10 mouse cellular contexts compared by ENCODE assay signal in the genomic region with DNA sequence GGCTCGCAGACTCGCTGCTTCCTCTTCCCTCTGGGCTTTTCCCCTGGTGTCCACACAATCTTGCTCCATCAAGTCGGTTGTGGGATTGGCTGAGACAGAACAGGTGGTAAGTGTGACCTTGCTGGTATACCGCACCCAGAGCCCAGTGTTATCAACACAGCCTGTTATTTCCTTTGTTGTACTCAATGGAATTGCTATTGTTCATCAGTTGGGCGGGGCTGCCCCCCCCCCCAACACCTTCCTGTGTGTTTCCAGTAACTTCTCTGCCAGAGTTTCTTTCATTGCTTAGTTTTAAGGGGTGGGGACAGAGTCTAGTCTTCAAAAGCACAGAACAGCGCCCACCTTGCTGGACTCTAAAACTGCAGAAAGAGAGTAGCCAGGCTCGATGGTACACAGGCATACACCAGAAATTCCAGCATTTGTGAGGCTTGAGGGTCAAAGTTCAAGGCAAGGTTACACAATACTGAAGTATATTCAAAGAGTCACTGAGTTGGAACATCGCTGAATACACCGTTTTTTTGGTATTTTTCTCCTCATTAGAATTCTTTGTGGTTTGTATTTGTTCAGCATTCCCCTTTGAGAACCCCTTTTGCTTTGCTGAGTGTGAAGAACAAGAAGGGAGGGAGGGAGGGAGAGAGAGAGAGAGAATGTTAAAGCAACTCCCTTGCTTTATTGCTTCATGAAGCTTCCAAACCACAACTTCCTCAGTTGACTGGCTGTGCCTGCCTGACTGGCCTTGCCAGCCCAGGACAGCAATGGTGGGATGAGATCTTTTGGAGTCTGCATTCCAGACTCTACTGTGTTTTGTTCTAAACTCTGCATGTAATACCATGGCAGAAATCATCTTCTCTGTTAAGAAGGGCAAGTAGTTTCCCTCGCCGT. TPM values are rescaled to one million over a fixed set of nuclear protein-coding genes. Genes with fewer than 3 reads are reported as not detected.
DNase-seq lines count a peak whose midpoint lies in the region; ATAC-seq and TF ChIP-seq lines count a peak whose summit lies in the region.
"Had no signal": no experiment of that assay in that cellular context is flagged by ENCODE, and none has a peak within 500 bp of the region (broad histone marks: within the 10 kb centered on the region; RNA-seq: fewer than 3 reads in every experiment).

No protein-coding gene starts in this region.

- H3K4me1 ChIP-seq in embryonic facial prominence, embryonic 14.5 days (ENCODE audit: control insufficient read depth, insufficient read depth, low read length), result peaks cover 7% of the 10 kb centered on the region
- peaks cover 13% of the 10 kb centered on the region for H3K4me1 ChIP-seq in embryonic facial prominence, embryonic 10.5 days
- H3K4me1 ChIP-seq in hindbrain, embryonic 16.5 days (ENCODE audit: control insufficient read depth, insufficient read depth, low read depth, low read length), result peaks cover 7% of the 10 kb centered on the region
- H3K4me1 ChIP-seq in hindbrain, postnatal 0 days (ENCODE audit: insufficient read depth, low read length), result peaks cover 7% of the 10 kb centered on the region

- H3K27me3 ChIP-seq in embryonic facial prominence, embryonic 14.5 days (replicated peaks; ENCODE audit: control insufficient read depth, insufficient read depth, low read length), result no peaks in the 10 kb centered on the region
- no peaks in the 10 kb centered on the region for H3K27me3 ChIP-seq in embryonic facial prominence, embryonic 10.5 days (replicated peaks; ENCODE audit: low read depth, poor library complexity, severe bottlenecking)
- H3K27me3 ChIP-seq in hindbrain, embryonic 16.5 days (replicated peaks; ENCODE audit: control insufficient read depth, insufficient read depth, low read length), result no peaks in the 10 kb centered on the region
- no peaks in the 10 kb centered on the region for H3K27me3 ChIP-seq in hindbrain, postnatal 0 days (ENCODE audit: insufficient read depth, low read length)
- H3K27me3 ChIP-seq: heart, embryonic 15.5 days; neural tube, embryonic 13.5 days had no signal

- no peak overlapping the region for H3K27ac ChIP-seq in embryonic facial prominence, embryonic 14.5 days (replicated peaks; ENCODE audit: low read depth, low read length)
- no peak overlapping the region for H3K27ac ChIP-seq in embryonic facial prominence, embryonic 10.5 days (replicated peaks)
- peak overlapping the region; percentile 94 for H3K27ac ChIP-seq in macrophage
- no peak overlapping the region for H3K27ac ChIP-seq in hindbrain, embryonic 16.5 days (ENCODE audit: low read depth, low read length)
- H3K27ac ChIP-seq in hindbrain, postnatal 0 days, result no peak overlapping the region
- H3K27ac ChIP-seq: heart, embryonic 15.5 days; neural tube, embryonic 13.5 days had no signal

- WGBS in embryonic facial prominence, embryonic 14.5 days, result 57% methylated on average over 11 of the region's 11 CpGs
- 76% methylated on average over 11 of the region's 11 CpGs for whole genome bisulfite sequencing in embryonic facial prominence, embryonic 10.5 days
- 0% methylated on average over 11 of the region's 11 CpGs for WGBS in macrophage (ENCODE audit: missing documents)
- WGBS in hindbrain, embryonic 16.5 days, result 69% methylated on average over 11 of the region's 11 CpGs
- WGBS in hindbrain, postnatal 0 days, result 66% methylated on average over 11 of the region's 11 CpGs

- peaks cover 13% of the 10 kb centered on the region for H3K79me2 ChIP-seq in macrophage (ENCODE audit: inconsistent target)

- no peak overlapping the region for H3K4me3 ChIP-seq in embryonic facial prominence, embryonic 14.5 days (ENCODE audit: low read depth, low read length)
- H3K4me3 ChIP-seq in embryonic facial prominence, embryonic 10.5 days, result no peak overlapping the region
- no peak overlapping the region for H3K4me3 ChIP-seq in macrophage (ENCODE audit: inconsistent target)
- H3K4me3 ChIP-seq in hindbrain, embryonic 16.5 days (ENCODE audit: low read length), result no peak overlapping the region
- H3K4me3 ChIP-seq in hindbrain, postnatal 0 days (ENCODE audit: low read length), result no peak overlapping the region
- H3K4me3 ChIP-seq: heart, embryonic 15.5 days; neural tube, embryonic 13.5 days had no signal

- TF ChIP-seq CTCF in hindbrain, postnatal 0 days (IDR thresholded peaks at IDR 0.05; ENCODE audit: low read depth), result no peak

- H3K9me3 ChIP-seq in embryonic facial prominence, embryonic 14.5 days (ENCODE audit: control insufficient read depth, low read length), result no peaks in the 10 kb centered on the region
- no peaks in the 10 kb centered on the region for H3K9me3 ChIP-seq in embryonic facial prominence, embryonic 10.5 days
- H3K9me3 ChIP-seq in hindbrain, embryonic 16.5 days (ENCODE audit: control insufficient read depth, low read length), result no peaks in the 10 kb centered on the region
- H3K9me3 ChIP-seq in hindbrain, postnatal 0 days (ENCODE audit: low read length), result no peaks in the 10 kb centered on the region
- H3K9me3 ChIP-seq: heart, embryonic 15.5 days; neural tube, embryonic 13.5 days had no signal

- ATAC-seq in embryonic facial prominence, embryonic 14.5 days (ENCODE audit: low read depth), result no peak
- peak; percentile 12 for ATAC-seq in inflammation-experienced regulatory T-cells, adult 6 months
- no peak for ATAC-seq in hindbrain, embryonic 16.5 days
- ATAC-seq in hindbrain, postnatal 0 days, result no peak

- H3K36me3 ChIP-seq in embryonic facial prominence, embryonic 14.5 days (ENCODE audit: control insufficient read depth, insufficient read depth, low read length), result no peaks in the 10 kb centered on the region
- no peaks in the 10 kb centered on the region for H3K36me3 ChIP-seq in embryonic facial prominence, embryonic 10.5 days (replicated peaks)
- no peaks in the 10 kb centered on the region for H3K36me3 ChIP-seq in macrophage (ENCODE audit: inconsistent target)
- no peaks in the 10 kb centered on the region for H3K36me3 ChIP-seq in hindbrain, embryonic 16.5 days (ENCODE audit: control insufficient read depth, insufficient read depth, low read length)
- H3K36me3 ChIP-seq in hindbrain, postnatal 0 days (ENCODE audit: insufficient read depth, low read length), result no peaks in the 10 kb centered on the region
- H3K36me3 ChIP-seq: heart, embryonic 15.5 days; neural tube, embryonic 13.5 days had no signal

- DNase-seq in embryonic facial prominence, embryonic 14.5 days (ENCODE audit: low spot score), result peak; percentile 20
- no peak for DNase-seq in embryonic facial prominence, embryonic 10.5 days (ENCODE audit: low spot score)
- peak; percentile 97 for DNase-seq in Muller cell, postnatal 12 days (ENCODE audit: inconsistent ontology term)
- DNase-seq in neural tube, embryonic 10.5 days (ENCODE audit: extremely low spot score, low spot score), result no peak
- DNase-seq in hindbrain, postnatal 0 days (ENCODE audit: low spot score), result no peak

- H3K4me2 ChIP-seq in embryonic facial prominence, embryonic 14.5 days (ENCODE audit: low read depth, low read length), result no peak overlapping the region
- no peak overlapping the region for H3K4me2 ChIP-seq in hindbrain, embryonic 16.5 days (ENCODE audit: low read length)
- no peak overlapping the region for H3K4me2 ChIP-seq in hindbrain, postnatal 0 days (ENCODE audit: low read depth, low read length)
- H3K4me2 ChIP-seq: heart, embryonic 15.5 days; neural tube, embryonic 13.5 days had no signal

- H3K9ac ChIP-seq in embryonic facial prominence, embryonic 14.5 days (ENCODE audit: low read depth, low read length), result no peak overlapping the region
- H3K9ac ChIP-seq in hindbrain, embryonic 16.5 days (ENCODE audit: low read depth, low read length), result no peak overlapping the region
- no peak overlapping the region for H3K9ac ChIP-seq in hindbrain, postnatal 0 days (replicated peaks; ENCODE audit: low read length)
- H3K9ac ChIP-seq: heart, embryonic 15.5 days; neural tube, embryonic 13.5 days had no signal

RNA-seq across cellular contexts. Expression of a gene that starts 3.2 kb away (rescaled TPM):
- polyA plus RNA-seq in embryonic facial prominence, embryonic 14.5 days (2014; fragmentation: Nextera tagmentation; extraction: Ambion mirVana), result 10.6 and 10.7 TPM in 2 replicates
- polyA plus RNA-seq in embryonic facial prominence, embryonic 10.5 days (2016; fragmentation: Nextera tagmentation; extraction: Ambion mirVana), result 10.3 and 10.8 TPM in 2 replicates
- 10 to 100 TPM in 2 of 3 experiments, 1 to 10 TPM in 1; 8.7 to 11.9 (median 10.4) TPM for polyA plus RNA-seq in inflammation-experienced regulatory T-cells, adult 6 months (2017; shearing (Covaris generic))
- 100 to 1,000 TPM in 21 of 26 experiments, 10 to 100 TPM in 5; 55.3 to 365 (median 171) TPM for total RNA-seq in macrophage (2018; cell fraction: chromatin; rRNA removed)
- total RNA-seq in macrophage (2018; cell fraction: cytosol; rRNA removed), result 10 to 100 TPM; 24.5 to 94.7 (median 48.1) TPM
- 100 to 1,000 TPM in 20 of 26 experiments, 10 to 100 TPM in 6; 49.0 to 306 (median 133) TPM for total RNA-seq in macrophage (2018; cell fraction: nucleus; rRNA removed)
- 17.2 to 24.6 TPM (median 22.9 TPM) in 3 replicates for polyA plus RNA-seq in macrophage (2018)
- 7.7 and 9.5 TPM in 2 replicates for polyA plus RNA-seq in hindbrain, embryonic 16.5 days (2015; fragmentation: Nextera tagmentation; extraction: Ambion mirVana)
- 12.8 and 15.5 TPM in 2 replicates for total RNA-seq in hindbrain, postnatal 0 days (2014; rRNA removed)
- 4.9 and 5.2 TPM in 2 replicates for polyA plus RNA-seq in hindbrain, postnatal 0 days (2015; fragmentation: Nextera tagmentation; extraction: Ambion mirVana)

Comparison
In these comparisons a context has a peak if more than half of its experiments do, and no peak if none do; other contexts are left out.
1. DNase-seq: peak in embryonic facial prominence, embryonic 14.5 days (single experiment) and Muller cell, postnatal 12 days (single experiment); none in embryonic facial prominence, embryonic 10.5 days (single experiment), neural tube, embryonic 10.5 days (single experiment) and hindbrain, postnatal 0 days (single experiment).